Mouse (Mus musculus): ENCODE measurements around the gene Ucp2. TPM values are rescaled to one million over a fixed set of nuclear protein-coding genes. Genes with fewer than 3 reads are reported as not detected.

Gene Ucp2
- polyA plus RNA-seq, 1 experiment: 557 TPM

DNA sequence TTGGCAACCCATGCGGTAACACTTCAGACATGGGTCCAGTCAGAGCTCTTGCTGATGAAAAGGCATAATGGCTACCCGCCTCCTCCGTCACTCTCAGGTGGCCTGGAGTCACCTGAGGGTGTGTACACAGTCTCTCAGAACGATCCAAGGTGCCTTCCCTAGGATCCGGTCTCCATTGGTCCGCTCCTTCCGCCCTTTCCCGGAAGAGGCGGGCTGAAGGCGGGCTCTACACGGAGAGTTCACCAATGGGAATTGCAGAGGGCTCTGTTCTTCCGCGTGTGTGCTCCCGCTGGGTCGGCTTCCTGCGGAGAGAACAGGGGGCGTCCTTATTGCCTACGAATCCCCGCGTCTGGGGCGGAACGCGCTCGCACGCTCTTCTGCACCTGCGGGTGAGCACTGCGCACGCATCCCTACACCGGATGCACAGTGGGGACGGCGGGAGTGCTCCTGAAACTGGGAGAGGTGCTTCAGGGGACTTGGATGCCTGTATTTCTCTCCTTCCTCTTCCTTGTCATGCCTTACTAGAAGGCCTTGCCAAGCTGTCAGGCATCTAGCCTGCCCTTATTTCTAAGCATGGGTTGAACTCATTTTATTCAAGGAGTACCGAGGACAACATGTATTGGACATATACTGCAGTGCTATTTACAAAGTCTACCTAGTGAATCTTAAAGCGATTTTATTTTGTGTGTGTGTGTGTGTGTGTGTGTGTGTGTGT lies 43.8 kb downstream of the Ucp2 start, which contains the start of gene Coa4:
Gene Coa4, plus strand, starts transcription at position 268 of the 715 bp plus-strand sequence.
- peak within 1 kb of the TSS; percentile 92 for H3K4me3 ChIP-seq (replicated peaks; ENCODE audit: control insufficient read depth, low read depth, low read length)
- peak within 1 kb of the TSS; percentile 69 for H3K27ac ChIP-seq (ENCODE audit: control insufficient read depth, insufficient read depth, low read depth, low read length, poor library complexity)
- TF ChIP-seq POLR2A (IDR thresholded peaks at IDR 0.05; ENCODE audit: borderline replicate concordance, control insufficient read depth, low read depth, low read length) (peak; percentile 82), CTCF (IDR thresholded peaks at IDR 0.05; ENCODE audit: control insufficient read depth, insufficient read depth, low read length) (0 out of 2 replicates have a peak, but pooled peaks have one; percentile 7)
- H3K4me1 ChIP-seq (ENCODE audit: control insufficient read depth, insufficient read depth, low read length): peaks cover 1% of the 10 kb centered on the region; the same call in 1 of the 2 replicates
- WGBS: under 1% methylated on average over 33 of the region's 33 CpGs

- no peak for TF ChIP-seq POLR2A (IDR thresholded peaks at IDR 0.05; ENCODE audit: borderline replicate concordance, control insufficient read depth, low read depth, low read length)
- TF ChIP-seq CTCF (IDR thresholded peaks at IDR 0.05; ENCODE audit: control insufficient read depth, insufficient read depth, low read length): no peak
- Histone ChIP-seq H3K4me3 (replicated peaks; ENCODE audit: control insufficient read depth, low read depth, low read length) (peak overlapping the region; percentile 92), H3K4me1 (ENCODE audit: control insufficient read depth, insufficient read depth, low read length) (peaks cover 1% of the 10 kb centered on the region; the same call in 1 of the 2 replicates), H3K27ac (ENCODE audit: control insufficient read depth, insufficient read depth, low read depth, low read length, poor library complexity) (no peak overlapping the region)
- 13% methylated on average over 7 of the region's 7 CpGs for WGBS
Measured at GRCm38 (mm10) chr7:100537519-100537902, 44.4 kb downstream of the Ucp2 start.

DNA sequence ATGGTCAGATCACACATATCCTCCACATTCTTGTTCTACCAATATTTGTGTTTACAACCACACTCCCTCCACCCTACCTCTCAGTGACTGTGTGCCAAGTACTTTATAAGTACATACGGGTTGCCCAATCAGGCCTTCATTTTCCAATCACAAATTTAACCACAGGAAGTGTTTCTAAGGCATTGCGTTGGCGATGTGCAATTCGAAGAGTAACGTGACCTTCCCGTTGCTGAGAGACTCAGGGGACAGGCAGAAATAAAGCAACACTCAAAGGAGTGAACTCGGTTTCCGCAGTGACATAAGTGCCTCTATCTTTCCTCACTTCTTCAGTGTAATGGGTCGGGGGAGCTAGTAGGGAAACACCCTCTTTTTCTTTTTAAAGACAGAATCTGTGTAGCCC lies 46.4 kb downstream of the Ucp2 start:
- 55% methylated on average over 9 of the region's 9 CpGs for WGBS
- Histone ChIP-seq H3K27ac (ENCODE audit: control insufficient read depth, insufficient read depth, low read depth, low read length, poor library complexity) (peak overlapping the region; percentile 78), H3K4me3 (replicated peaks; ENCODE audit: control insufficient read depth, low read depth, low read length) (no peak overlapping the region), H3K4me1 (ENCODE audit: control insufficient read depth, insufficient read depth, low read length) (peaks cover 1% of the 10 kb centered on the region; the same call in 1 of the 2 replicates)
- TF ChIP-seq POLR2A (IDR thresholded peaks at IDR 0.05; ENCODE audit: borderline replicate concordance, control insufficient read depth, low read depth, low read length): no peak
- TF ChIP-seq CTCF (IDR thresholded peaks at IDR 0.05; ENCODE audit: control insufficient read depth, insufficient read depth, low read length): no peak

GRCm38 (mm10) chr7:100544437-100544836 lies 51.3 kb downstream of the Ucp2 start:
- TF ChIP-seq CTCF (IDR thresholded peaks at IDR 0.05; ENCODE audit: control insufficient read depth, insufficient read depth, low read length): no peak
- no peak for TF ChIP-seq POLR2A (IDR thresholded peaks at IDR 0.05; ENCODE audit: borderline replicate concordance, control insufficient read depth, low read depth, low read length)
- Histone ChIP-seq H3K4me1 (ENCODE audit: control insufficient read depth, insufficient read depth, low read length) (no peaks in the 10 kb centered on the region; the same call in 1 of the 2 replicates), H3K4me3 (replicated peaks; ENCODE audit: control insufficient read depth, low read depth, low read length) (no peak overlapping the region), H3K27ac (ENCODE audit: control insufficient read depth, insufficient read depth, low read depth, low read length, poor library complexity) (no peak overlapping the region)
- WGBS: 69% methylated on average over 1 of the region's 1 CpGs

DNA sequence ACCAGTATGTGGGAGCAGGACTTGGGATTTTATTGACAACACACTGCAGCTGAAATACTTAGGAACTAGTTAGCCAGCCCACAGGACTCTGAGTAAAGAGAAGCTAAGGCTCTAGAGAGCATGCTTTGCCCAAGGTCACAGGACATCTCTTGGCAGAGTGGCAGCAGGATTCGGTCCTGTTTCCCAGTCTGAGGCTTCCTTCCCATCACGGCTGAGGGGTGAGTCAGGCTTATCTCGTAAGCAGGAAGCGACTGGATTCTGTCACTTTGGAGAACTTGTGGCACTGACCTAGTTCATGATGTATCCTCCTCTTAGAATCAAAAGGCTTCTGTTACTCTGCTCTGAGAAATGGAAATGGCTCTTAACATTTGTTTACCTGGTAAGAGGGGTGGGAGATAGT lies 54.5 kb downstream of the Ucp2 start:
- Histone ChIP-seq H3K4me3 (replicated peaks; ENCODE audit: control insufficient read depth, low read depth, low read length) (no peak overlapping the region), H3K27ac (ENCODE audit: control insufficient read depth, insufficient read depth, low read depth, low read length, poor library complexity) (no peak overlapping the region), H3K4me1 (ENCODE audit: control insufficient read depth, insufficient read depth, low read length) (no peaks in the 10 kb centered on the region; the same call in 1 of the 2 replicates)
- no peak for TF ChIP-seq CTCF (IDR thresholded peaks at IDR 0.05; ENCODE audit: control insufficient read depth, insufficient read depth, low read length)
- TF ChIP-seq POLR2A (IDR thresholded peaks at IDR 0.05; ENCODE audit: borderline replicate concordance, control insufficient read depth, low read depth, low read length): no peak
- 72% methylated on average over 4 of the region's 4 CpGs for WGBS

- no peaks in the 10 kb centered on the region; the same call in 1 of the 2 replicates for H3K4me1 ChIP-seq (ENCODE audit: control insufficient read depth, insufficient read depth, low read length)
- TF ChIP-seq POLR2A (IDR thresholded peaks at IDR 0.05; ENCODE audit: borderline replicate concordance, control insufficient read depth, low read depth, low read length) (no peak), CTCF (IDR thresholded peaks at IDR 0.05; ENCODE audit: control insufficient read depth, insufficient read depth, low read length) (no peak)
- 87% methylated on average over 3 of the region's 3 CpGs for WGBS
Measured at GRCm38 (mm10) chr7:100549796-100550195, 56.7 kb downstream of the Ucp2 start.

DNA sequence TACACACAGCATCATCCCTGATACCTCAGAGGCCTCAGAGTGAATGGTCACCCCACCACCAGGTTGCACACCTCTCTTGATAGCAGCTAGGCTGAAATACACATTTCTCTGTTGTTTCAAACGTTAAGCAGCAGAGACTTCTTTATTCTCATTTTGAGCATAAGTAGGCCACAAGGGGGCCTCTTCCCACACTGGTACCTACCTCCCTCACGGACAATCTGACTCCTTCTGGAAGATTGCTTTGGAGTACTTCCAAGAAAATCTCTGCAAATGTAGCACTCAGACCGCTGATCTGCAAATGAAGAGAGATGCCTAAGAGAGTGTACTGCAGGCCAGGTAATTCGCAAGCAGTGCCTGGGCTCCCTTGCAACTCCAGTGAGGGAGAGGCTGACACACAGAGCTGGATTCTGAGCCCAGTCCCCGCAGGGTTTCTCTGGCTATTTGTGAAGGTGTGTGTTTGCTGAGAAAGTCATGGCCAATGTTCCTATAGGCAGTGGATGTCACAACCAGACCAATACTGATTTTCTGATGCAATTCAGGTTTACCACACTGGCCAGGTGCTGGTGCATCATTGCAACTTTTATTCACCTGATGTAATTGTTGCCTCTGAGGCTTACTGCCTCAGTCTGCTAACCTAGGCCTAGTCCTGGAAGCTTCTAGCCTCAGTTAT lies 57.3 kb downstream of the Ucp2 start:
- WGBS: 74% methylated on average over 5 of the region's 5 CpGs
- no peak overlapping the region for H3K4me3 ChIP-seq (replicated peaks; ENCODE audit: control insufficient read depth, low read depth, low read length)

More at GRCm38 (mm10) chr7:100549796-100550195, 56.7 kb downstream of the Ucp2 start:
- no peak overlapping the region for H3K27ac ChIP-seq (ENCODE audit: control insufficient read depth, insufficient read depth, low read depth, low read length, poor library complexity)
- H3K4me3 ChIP-seq (replicated peaks; ENCODE audit: control insufficient read depth, low read depth, low read length): no peak overlapping the region

More for the DNA sequence above, 57.3 kb downstream of the Ucp2 start:
- no peak for TF ChIP-seq CTCF (IDR thresholded peaks at IDR 0.05; ENCODE audit: control insufficient read depth, insufficient read depth, low read length)
- H3K27ac ChIP-seq (ENCODE audit: control insufficient read depth, insufficient read depth, low read depth, low read length, poor library complexity): no peak overlapping the region
- H3K4me1 ChIP-seq (ENCODE audit: control insufficient read depth, insufficient read depth, low read length): no peaks in the 10 kb centered on the region; the same call in 1 of the 2 replicates

Other genes with a start within 250 kb of the Ucp2 start
- gene P4ha3, start 207.8 kb upstream of the Ucp2 start, polyA plus RNA-seq (2011; ENCODE audit: insufficient read depth, insufficient read length, low replicate concordance, missing spikeins): not detected in 2 replicates
- gene C2cd3, start 121.1 kb upstream of the Ucp2 start, polyA plus RNA-seq (2011; ENCODE audit: insufficient read depth, insufficient read length, low replicate concordance, missing spikeins): 18.1 and 24.7 TPM in 2 replicates
- 19.5 and 23.6 TPM in 2 replicates for gene Ppme1, start 121.0 kb upstream of the Ucp2 start, polyA plus RNA-seq (2011; ENCODE audit: insufficient read depth, insufficient read length, low replicate concordance, missing spikeins)
- gene Ucp3, start 20.3 kb upstream of the Ucp2 start, polyA plus RNA-seq (2011; ENCODE audit: insufficient read depth, insufficient read length, low replicate concordance, missing spikeins): 0.77 TPM in 1 of 2 replicates, not detected in the other
- 3.4 and 4.5 TPM in 2 replicates for gene Dnajb13, start 21.6 kb downstream of the Ucp2 start, polyA plus RNA-seq (2011; ENCODE audit: insufficient read depth, insufficient read length, low replicate concordance, missing spikeins)
- 3.5 and 7.4 TPM in 2 replicates for gene Coa4, start 43.7 kb downstream of the Ucp2 start, polyA plus RNA-seq (2011; ENCODE audit: insufficient read depth, insufficient read length, low replicate concordance, missing spikeins)
- gene Rab6a, start 114.1 kb downstream of the Ucp2 start, polyA plus RNA-seq (2011; ENCODE audit: insufficient read depth, insufficient read length, low replicate concordance, missing spikeins): 24.9 and 34.8 TPM in 2 replicates
- 23.2 and 37.9 TPM in 2 replicates for gene Mrpl48, start 115.0 kb downstream of the Ucp2 start, polyA plus RNA-seq (2011; ENCODE audit: insufficient read depth, insufficient read length, low replicate concordance, missing spikeins)
- 3.3 TPM in 1 of 2 replicates, not detected in the other for gene Plekhb1, start 169.1 kb downstream of the Ucp2 start, polyA plus RNA-seq (2011; ENCODE audit: insufficient read depth, insufficient read length, low replicate concordance, missing spikeins)
- gene Fam168a, start 213.3 kb downstream of the Ucp2 start, polyA plus RNA-seq (2011; ENCODE audit: insufficient read depth, insufficient read length, low replicate concordance, missing spikeins): 5.0 and 11.7 TPM in 2 replicates